Mouse (Mus musculus): ENCODE results near the gene Pank2.
"Not testable (repeated sequence)": the region's sequence is repeated elsewhere in the genome, so short reads cannot be mapped to it uniquely, and the experiment has no call there.

The Pank2 gene

DNA sequence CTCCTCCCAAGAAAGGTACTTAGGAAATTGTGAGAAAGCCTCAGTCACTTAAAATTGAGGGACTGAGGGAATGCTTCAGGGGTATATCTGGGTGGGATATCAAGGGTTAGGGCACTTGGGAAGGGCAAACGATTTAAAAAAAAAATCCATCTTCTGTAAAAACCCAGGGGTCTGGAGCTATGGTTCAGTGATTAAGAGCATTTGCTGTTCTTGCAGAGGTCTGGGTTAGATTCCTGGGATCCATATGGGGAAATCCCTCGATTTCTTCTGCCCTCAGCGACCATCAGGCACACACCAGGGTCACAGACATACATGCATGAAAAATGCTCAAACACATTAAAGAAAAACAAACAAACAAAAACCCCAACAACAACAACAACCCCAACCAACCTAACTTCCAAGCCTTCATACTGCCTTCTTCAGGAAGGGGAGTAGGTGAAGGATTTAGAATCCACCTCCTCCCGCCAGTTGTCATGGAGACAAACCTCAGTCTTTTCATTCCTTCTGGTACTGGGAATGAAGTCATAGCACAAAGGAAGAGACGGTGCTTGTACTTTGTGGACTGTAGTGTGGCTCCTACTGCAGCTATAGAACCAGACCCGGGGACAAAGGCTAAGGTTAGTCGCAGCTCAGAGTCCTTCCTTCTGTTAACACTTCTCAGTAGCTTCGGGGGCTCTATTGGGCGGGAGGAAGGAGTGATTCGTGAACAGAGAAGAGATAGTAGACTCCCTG is 648 bp upstream of the Pank2 start:
- DNase-seq: peak; percentile 38

DNA sequence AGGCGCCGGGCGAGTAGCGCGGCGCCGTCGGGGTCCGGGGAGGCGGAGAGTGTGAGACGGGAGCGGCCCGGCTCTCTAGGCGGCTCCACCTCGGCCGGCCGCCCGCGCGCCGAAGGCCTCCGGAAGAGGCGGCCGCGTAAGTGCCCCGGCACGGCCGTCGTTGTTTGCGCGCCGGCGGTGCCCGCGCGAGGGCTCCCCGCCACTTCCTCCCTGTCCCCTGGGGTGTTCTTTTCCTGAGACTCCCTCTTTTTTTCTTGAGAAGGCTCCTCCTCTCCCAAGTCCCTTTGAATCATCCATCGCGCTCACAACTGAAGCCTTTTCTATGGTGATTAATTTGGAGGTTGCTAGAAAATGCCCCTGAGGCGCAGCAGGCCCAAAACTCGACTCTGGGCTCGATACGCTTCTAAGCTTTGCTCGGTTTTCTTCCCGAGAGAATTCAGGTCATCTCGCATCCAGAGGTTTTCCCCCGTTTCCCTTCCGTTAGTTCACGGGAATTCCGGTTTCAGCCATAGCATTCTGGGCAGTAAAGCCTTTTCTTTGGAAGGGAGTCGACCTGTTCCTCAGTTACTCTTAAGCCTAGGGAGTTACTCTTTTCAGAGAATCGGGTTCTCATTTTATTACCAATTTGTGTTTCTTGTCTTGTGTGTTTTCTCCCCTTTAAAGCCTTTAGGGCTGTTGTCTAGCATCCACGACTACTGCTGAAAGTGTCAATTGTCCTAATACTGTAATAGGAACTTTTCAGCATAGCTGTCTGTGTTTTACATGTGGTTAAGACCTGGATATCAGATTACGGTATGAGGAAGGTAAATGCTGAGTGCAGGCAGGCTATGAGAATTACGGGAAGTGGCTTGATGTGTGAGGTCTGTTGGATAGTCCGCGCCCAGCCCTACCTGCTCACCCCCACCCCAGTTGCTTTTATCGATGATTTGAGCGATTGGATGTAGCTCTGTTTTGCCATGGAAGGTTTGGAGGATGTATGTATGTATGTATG is 680 bp downstream of the Pank2 start:
- DNase-seq: no peak

DNA sequence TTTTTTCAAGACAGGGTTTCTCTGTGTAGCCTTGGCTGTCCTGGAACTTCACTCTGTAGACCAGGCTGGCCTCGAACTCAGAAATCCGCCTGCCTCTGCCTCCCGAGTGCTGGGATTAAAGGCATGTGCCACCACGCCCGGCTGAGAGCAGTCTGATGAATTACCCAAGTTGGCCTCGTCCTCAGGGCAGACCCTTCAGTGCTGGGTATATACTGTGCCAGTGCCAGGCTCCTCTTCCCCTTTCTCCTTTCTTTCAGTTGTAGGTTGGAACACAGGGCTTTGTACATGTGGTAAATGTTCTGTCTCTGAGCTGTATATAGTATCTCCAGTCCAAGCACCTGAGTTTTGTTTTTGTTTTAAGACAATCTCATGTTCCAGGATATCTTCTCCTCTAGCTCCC is 1.7 kb downstream of the Pank2 start:
- DNase-seq: no peak

DNA sequence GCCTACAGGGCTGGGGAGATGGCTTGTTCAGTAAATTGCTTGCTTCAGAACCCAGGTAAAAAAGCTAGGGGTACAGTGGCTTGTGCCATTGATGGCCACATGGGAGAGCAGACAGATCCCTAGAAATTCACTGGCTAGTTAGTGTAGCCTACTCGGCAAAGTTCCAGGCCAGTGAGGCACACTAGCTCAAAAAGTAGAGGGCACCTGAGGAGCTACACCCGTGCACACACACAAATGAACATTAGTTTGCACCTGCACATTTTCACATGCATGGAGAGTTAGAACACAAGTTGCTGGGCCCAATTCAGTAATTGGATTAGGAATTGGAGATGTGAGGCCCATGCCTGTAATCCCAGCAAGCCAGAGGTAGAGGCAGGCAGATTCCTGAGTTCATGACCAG is 2.8 kb downstream of the Pank2 start:
- DNase-seq: no peak

DNA sequence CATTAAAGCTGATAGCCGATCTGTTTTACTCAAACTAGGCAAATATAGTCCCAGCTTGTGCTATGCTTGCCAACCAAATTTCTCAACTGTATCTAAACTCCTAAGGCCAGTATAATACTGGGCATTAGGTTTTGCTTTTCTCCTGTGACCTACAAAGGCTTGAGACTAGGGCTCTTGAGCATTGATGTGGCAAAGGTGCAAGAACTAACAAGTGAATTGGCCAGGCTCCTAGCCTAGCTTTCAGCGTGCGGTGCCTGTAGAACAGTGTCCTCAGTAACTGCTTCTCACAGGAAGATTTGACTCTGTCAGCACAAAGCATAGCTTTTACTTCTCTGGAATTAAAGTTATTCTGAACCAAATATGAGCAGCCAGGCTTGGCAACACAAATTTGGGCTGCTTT is 13.2 kb downstream of the Pank2 start:
- DNase-seq: no peak

DNA sequence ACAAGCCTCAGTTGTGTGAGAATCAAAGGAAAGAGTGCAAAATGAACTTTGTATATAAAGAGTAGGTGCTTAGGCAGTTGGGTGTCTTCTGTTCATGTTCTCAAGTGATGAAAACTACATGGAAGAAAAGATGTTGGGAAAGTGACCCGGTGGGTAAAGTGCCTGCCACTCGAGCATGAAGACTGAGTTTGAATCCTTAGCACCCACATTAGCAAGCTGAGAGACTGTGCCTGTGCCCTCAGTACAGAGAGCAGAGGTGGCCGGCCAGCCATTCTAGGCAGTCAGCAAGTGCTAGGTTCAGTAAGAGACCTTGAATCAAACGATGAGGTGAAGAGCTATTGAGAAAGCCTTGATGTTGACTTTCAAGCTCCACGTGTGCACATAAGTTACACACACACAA is 14.4 kb downstream of the Pank2 start:
- no peak for DNase-seq

DNA sequence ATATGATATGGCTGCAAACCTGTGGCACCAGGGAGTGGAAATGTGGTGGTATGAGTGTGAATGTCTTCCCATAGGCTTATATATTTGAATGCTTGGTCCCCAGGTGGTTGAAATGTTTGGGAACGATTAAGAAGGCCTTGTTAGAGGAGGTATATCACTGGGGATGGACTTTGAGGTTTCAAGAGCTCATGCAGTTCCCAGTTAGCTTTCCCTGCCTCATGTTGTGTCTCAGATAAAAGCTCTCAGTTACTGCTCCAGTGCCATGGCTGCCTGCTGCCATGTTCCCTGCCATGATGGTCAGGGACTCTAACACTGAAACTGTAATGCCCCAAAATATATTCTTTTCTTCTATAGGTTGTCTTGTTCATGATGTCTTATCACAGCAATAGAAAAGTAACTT is 19.3 kb downstream of the Pank2 start:
- DNase-seq: no peak

DNA sequence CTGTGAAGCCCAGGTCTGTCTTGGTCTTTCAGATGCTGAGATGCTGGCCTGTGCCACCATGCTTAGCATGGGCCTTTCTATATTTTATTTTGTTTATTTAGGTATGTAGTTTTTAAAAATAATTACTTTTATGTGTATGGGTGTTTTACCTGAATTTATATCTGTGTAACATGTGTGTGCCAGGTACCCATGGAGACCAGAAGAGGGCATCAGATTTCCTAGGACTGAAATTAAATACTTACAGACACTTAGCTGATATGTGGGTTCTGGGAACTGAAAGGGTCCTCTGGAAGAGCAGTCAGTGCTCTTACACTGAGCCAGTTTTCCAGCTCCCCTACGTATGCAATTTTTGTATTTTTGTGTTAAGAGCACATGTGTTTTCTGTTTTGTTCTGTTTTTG is 24.0 kb downstream of the Pank2 start:
- no peak for DNase-seq

DNA sequence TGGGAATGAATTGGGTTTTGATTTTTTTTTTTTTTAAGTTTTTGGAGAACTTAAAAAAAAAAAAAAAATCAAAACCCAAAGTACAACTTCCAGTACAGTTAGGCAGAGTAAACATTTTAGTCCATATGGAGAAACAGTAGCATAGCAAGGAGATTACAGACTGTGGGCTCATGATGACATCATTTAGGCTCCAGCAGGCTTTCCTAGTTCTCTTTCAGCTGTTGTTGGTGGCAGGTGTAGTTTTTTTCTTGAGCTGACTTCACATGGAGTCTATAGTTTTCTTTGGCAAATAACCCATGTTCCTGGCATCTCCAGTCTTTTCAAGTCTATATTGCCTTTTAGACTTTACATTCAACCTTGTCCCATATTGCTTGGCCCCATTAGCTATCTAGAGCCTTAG is 28.4 kb downstream of the Pank2 start:
- no peak for DNase-seq

DNA sequence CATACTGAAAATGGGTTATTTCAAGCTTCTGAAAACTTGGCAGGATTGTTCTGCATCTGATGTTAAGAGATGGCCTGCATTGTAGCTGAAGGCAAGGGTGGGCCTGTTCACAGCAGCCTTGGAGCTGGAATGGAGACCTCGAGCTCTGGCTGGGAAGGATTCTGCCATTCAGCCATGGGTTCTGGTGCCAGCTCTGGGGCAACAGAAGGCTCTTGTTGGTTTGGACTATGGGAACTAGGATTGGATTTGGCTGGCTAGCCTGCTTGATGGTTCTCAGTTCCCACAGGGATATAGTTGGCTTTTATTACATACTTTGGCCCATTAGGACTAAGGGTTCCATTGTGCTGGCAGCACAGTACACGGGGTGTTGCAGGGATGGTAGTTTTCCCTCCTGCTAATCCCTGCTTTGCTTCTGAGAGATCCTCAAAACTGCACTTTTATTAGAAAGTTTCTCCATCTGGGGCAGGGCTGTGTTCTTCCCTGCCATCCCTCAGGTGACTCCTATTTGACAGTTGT is 34.5 kb downstream of the Pank2 start:
- DNase-seq: peak; percentile 36

DNA sequence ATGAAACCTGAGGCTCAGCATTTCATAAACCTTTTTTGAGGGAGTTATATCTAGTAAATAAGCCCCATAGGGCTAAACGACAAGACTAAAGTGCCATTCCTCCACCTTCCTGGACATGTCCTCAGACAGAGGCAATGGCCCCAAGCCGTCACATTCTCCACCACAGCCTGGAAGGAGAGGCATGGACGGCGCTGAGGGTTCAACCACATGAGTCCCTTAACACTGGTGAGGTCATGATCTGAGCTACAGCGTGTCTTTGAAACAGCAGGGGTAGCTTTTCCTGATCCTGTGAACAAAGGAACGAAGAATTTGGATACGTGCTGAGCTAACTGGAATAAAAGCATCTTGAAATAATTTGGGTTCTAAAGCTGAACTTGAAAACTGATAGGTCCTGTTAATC is 36.4 kb downstream of the Pank2 start:
- DNase-seq: not testable (repeated sequence)

DNA sequence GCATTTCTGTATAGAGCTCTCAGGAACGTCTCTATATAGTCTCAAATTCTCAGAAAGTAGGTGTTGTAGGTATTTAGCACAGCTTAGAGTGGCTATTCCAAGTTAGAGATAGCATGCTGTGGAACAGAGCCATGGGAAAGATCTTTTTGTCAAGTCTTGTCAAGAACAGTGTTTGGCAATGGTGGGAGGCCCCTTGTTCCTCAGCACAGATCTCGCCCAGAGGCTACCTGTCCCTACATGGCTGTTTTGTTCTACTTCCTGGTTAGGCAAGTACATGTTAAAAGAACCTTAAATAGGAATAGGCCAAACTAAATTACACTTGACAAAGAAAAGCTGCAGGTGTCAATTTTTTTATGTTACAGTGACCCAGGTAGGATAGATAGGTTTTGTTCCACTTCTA is 38.2 kb downstream of the Pank2 start:
- DNase-seq: no peak

DNA sequence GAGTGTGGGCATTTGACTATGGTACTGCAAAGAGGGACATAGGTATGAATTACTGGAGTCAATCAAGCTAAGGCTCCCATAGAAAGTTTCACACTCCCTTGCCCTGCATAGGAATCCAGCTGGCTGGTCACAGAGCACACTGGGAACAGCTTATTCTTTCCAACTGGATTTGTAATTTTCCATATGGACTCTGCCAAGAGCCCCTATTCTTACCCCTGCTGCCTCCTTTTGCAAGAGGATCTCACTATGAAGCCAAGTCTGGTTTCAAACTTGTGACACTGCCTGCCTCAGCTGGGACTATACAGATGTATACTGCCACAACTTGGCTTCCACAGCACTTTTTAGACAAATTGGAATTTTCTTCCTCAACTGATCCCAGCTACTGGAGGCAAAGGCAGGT is 39.3 kb downstream of the Pank2 start:
- DNase-seq: no peak

DNA sequence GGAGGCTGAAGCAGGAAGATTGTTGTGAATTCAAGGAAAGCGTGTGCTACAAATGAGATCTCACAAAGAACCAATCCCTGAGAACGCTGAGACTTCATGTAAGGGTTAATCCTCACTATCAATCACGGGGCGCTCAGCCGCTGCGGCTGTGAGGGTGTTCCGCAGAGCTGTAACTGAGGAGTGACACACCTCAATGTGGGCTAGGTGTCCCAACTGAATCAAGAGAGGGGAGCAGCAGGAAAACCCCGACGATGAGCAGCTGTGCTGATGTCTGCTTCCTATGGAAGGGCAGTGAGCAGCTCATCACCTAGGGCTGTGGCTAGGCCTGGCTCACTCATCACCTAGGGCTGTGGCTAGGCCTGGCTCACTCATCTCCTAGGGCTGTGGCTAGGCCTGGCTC is 42.2 kb downstream of the Pank2 start:
- no peak for DNase-seq

DNA sequence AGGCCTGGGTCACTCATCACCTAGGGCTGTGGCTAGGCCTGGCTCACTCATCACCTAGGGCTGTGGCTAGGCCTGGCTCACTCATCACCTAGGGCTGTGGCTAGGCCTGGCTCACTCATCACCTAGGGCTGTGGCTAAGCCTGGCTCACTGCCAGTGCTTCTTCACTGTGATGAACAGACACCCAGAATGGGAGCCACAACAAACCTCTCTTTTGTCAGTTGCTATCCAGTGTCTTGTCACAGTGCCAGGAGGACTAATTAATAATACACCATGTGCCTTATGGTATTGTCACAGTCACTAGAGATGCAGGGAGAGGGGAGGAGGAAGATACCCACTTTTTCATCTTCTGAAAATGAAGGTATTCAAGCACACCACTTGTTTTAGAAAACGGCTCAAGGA is 42.9 kb downstream of the Pank2 start:
- peak; percentile 59 for DNase-seq

DNA sequence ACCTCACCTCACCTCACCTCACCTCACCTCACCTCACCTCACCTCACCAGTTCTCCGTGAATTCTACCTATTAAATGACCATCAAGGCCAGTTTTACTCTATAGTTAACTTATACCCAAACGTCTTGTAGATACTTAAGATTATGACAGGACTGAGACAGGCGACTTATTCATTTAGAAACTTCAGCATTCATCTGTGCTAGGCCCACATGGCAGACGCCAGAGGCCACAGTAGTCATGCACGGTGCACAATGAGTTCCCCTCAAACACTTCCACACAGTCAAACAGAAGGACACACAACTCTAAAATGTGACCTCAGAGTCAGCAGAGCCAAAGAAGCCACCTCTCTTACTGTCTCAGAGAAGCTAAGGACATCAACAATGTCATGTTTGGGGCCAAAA is 45.1 kb downstream of the Pank2 start:
- DNase-seq: no peak

DNA sequence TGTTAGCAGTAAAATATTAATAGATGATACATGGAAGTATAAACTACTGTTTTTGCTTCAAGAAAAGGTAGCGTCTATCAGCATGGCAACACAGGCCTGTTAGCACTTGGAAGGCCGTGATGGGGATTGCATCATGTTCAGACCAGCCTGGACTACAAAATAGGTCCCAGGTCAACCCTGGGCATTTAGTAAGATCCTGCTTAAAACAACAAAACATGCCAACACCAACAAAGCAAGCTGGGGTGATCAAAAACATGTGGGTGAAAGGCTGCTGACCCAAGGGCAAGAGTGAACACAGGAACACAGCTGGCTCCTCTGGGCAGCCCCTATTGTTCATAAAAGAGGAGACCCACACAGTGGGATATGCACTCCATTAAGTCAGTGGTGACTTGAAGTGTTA is 45.5 kb downstream of the Pank2 start:
- DNase-seq: no peak

DNA sequence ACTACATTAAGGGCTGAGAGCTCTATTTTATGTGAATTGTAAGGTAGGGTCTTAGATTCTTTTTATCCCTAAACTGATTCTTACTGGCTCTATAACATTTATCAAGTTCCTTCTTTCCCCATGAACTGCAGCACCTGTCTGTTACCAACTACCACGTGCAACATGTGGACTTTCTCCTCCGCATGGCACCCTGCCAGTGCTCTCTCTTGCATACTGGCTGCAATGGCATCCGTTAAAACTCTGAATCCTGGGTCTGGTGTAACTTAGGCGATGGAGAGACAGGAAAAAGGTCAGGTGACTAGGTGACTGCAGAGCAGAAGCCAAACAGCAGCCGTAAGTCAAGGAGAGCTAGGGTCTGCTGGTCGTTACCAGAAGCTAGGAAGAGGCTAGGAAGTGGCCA is 47.0 kb downstream of the Pank2 start:
- no peak for DNase-seq

DNA sequence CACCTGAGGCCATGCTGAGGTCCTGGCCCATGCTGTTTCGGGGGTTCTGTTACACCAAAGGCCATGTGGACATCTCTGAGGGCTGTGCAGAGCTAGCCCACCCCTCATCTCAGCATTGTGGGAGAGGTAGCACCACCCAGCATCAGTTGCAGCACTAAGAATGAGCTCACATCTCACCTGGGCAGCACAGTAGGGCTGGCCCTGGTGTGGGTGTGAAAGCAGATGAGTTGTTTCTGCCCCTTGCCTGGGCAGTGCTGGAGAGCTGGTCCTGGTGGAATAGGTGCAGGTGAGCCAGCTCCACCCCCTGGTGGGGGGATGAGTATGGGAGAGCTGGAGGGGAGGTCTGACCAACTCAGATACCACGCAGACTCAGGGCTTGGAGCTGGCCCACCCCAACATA is 53.9 kb downstream of the Pank2 start:
- DNase-seq: no peak

DNA sequence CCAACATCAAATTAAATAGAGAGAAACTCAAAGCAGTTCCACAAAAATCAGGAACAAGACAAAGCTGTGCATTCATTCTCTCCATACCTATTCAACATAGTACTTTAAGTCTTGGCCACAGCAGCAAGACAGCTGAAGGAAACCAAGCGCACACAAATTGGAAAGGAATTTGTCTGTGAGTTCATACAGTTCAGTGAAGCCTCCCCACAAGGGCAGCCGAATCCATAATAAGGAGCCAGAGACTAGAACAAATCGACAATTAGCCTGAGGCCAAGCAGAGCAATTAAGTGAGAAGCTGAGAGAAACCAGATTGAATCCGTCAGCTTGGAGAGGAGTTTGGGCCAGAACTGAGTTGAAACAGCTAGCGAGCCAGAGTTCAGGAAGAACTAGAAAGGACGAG is 57.1 kb downstream of the Pank2 start:
- DNase-seq: no peak

DNA sequence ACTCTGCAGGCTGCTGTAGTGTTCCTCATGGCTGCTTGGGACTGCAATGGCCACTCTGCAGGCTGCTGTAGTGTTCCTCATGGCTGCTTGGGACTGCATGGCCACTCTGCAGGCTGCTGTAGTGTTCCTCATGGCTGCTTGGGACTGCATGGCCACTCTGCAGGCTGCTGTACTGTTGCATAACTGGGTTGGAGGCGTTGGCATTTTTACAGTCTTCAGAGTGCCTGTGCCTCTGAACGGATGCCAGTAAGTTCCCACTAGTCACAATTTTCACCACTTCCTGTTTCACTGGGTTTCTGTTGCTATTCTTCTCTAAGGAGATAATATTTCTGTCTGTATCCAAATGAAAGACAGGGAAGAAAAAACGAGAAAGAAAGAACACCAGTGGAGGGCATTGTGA is 58.9 kb downstream of the Pank2 start:
- DNase-seq: peak; percentile 64

DNA sequence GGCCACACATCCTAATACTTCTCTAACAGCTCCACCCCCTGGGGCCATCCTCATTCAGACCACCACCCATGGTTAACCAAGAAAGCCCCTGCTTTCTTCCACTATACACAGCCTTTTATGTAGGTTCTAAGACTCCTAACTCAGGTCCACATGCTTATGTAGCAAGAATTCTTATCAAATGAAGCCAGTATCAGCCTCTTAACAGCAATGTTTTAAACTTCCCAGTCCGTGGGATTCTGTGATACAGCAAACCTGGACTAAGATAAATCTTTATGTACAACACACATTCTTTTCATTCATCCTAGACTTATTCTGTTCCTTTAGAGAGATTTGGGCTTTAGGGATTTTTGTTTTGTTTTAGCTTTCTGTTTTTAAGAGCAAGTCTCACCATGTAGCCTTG is 61.4 kb downstream of the Pank2 start:
- DNase-seq: no peak

DNA sequence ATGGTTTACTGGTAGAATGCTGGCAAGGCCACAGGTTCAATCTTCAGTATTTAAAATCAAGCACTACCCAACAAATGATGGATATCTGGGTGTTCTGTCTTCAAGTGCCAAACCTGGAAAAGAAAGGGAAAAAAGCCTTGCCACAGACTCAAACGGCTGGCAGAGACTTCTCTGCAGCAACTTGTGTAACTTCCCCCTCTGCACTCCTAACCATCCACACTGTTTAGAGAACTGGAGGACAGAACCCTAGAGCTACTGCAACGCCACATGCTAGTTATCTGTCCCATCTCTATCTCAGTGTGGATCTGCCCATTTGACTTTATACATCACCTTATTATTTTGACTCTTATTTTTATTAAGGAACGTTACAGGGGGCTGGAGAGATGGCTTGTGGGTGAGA is 63.7 kb downstream of the Pank2 start:
- DNase-seq: no peak

DNA sequence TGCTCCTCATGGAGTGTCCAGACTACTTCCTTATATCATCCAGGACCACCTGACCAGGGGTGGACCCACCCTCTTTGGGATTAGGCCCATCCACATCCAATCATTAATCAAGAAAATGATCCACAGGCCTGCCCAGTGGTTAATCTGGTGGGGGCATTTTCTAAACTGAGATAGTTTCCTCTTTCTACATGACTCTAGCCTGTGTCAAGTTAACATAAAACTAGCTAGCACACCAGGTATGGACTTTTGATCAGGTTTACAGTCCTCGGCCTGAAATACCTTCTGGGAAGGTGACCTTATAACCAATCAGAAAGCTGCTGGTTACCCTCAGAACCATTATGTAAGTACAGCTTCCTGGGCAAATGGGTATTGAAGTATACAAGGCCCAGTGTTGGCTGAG is 66.7 kb downstream of the Pank2 start:
- DNase-seq: no peak
